Mouse (Mus musculus) stomach, postnatal 0 days (tissue): ENCODE measurements around the gene Lrrc8d. TPM values are rescaled to one million over a fixed set of nuclear protein-coding genes. Genes with fewer than 3 reads are reported as not detected.

Experiments
- ATAC-seq: fragments of 200-750 bp; cut with Nextera tagmentation; 2 replicates; pipeline ENCODE4 v1.8.0; 2017; ENCODE audit not compliant: low FRiP score, low TSS enrichment
- DNase-seq: peaks from one replicate; pipeline ENCODE4 v3.0.0-alpha.2; 2016; ENCODE audit warnings: low spot score
- H3K27ac ChIP-seq: fragments of 300-500 bp; sonication (generic); replicated peaks from 2 replicates; pipeline ENCODE4 v1.5.1; 2014; ENCODE audit warnings: mild to moderate bottlenecking, control low read depth
- H3K27me3 ChIP-seq: fragments of 300-500 bp; sonication (generic); 2 replicates; pipeline ENCODE4 v1.6.1; 2014; ENCODE audit warnings: low read length; ENCODE audit not compliant: control insufficient read depth, insufficient read depth
- H3K36me3 ChIP-seq: fragments of 300-500 bp; sonication (generic); 2 replicates; pipeline ENCODE4 v1.6.1; 2014; ENCODE audit warnings: low read length, mixed read lengths; ENCODE audit not compliant: control insufficient read depth, insufficient read depth
- H3K4me1 ChIP-seq: fragments of 300-500 bp; sonication (generic); replicated peaks from 2 replicates; pipeline ENCODE4 v1.6.1; 2014; ENCODE audit warnings: antibody characterized with exemption; ENCODE audit not compliant: control insufficient read depth, insufficient read depth
- H3K4me2 ChIP-seq: fragments of 300-500 bp; sonication (generic); replicated peaks from 2 replicates; pipeline ENCODE4 v1.6.1; 2014; ENCODE audit warnings: low read depth, mild to moderate bottlenecking, control low read depth, moderate library complexity
- H3K4me3 ChIP-seq: fragments of 300-500 bp; sonication (generic); 2 replicates; pipeline ENCODE4 v1.5.1; 2014; ENCODE audit warnings: low read depth, low read length, control low read depth
- H3K9ac ChIP-seq: fragments of 300-500 bp; sonication (generic); 2 replicates; pipeline ENCODE4 v1.6.1; 2014; ENCODE audit warnings: mild to moderate bottlenecking, low read length, control low read depth, mixed read lengths
- H3K9me3 ChIP-seq: fragments of 300-500 bp; sonication (generic); 2 replicates; pipeline ENCODE4 v1.6.1; 2016; ENCODE audit warnings: low read length; ENCODE audit not compliant: control insufficient read depth
- CTCF ChIP-seq: IDR thresholded peaks from 2 replicates; pipeline ENCODE4 v1.5.1; 2016; ENCODE audit warnings: antibody characterized with exemption, low read depth, mild to moderate bottlenecking, moderate library complexity
- EP300 ChIP-seq: optimal IDR thresholded peaks from 2 replicates; pipeline ENCODE3; 2016; ENCODE audit warnings: antibody characterized with exemption
- WGBS: fragments of 180-500 bp; shearing (Covaris S2); extraction: QIAGEN DNeasy Blood & Tissue Kit; methylation state at CpG from one replicate; pipeline ENCODE4 v1.1.7; 2014; 5-methylcytosine and 5-hydroxymethylcytosine counted together
- polyA plus RNA-seq: library from polyadenylated mRNA; unstranded; fragments of >200 nt; fragmentation: Nextera tagmentation; extraction: Ambion mirVana; gene quantifications from 2 replicates; pipeline ENCODE4 v1.2.1, GENCODE M21; 2015

The Lrrc8d gene
- polyA plus RNA-seq, 1 experiment from 2014 or later: 10.2 TPM

DNA sequence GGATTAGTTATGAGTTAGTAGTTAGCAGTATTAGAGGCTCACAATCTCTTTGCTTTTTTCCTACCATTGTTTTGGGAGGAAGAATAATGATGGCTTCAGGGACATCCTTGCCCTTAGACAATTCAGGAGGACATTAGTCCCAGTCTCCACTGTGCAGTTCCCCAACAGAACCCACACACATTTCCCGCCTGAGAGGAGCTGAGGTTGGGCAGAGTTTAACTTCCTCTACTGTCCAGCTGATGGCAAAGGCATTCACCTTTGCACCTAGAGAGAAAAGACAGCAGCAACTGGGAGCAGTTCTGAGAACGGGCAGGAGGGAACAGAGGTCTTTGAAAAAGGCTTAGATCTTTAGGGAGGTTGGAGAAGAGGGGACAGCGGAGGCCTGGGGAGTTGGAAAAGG is 134.2 kb downstream of the Lrrc8d start:
- no peak for TF ChIP-seq CTCF
- TF ChIP-seq EP300: no peak
- no peaks in the 10 kb centered on the region for H3K36me3 ChIP-seq
- ATAC-seq (no peak), DNase-seq (no peak)
- no peaks in the 10 kb centered on the region for H3K4me1 ChIP-seq
- 66% methylated on average over 3 of the region's 3 CpGs for WGBS
- H3K27me3 ChIP-seq: no peaks in the 10 kb centered on the region
- no peaks in the 10 kb centered on the region for H3K9me3 ChIP-seq
- no peak overlapping the region for H3K9ac ChIP-seq
- H3K4me3 ChIP-seq: no peak overlapping the region
- no peak overlapping the region for H3K27ac ChIP-seq
- H3K4me2 ChIP-seq: no peak overlapping the region

DNA sequence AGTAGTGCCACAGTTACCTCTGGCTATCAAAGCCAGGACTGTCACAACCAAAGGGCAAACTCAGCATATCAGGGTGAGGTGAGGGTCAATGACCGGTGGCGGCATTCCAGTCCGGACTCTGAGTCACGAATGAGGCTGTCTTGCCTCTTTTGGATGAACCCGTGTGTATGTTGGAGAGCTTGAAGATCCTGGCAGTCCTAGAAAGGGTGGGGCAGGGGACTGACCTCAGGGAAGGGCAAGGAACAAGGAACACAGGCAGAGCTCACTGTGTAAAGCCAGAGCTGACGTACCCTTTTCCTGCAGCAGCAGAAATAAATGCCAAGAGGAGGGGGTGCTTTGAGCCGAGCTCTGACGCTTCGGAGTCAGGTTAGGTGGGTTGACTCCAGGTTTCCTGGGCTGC is 136.2 kb downstream of the Lrrc8d start:
- Histone ChIP-seq H3K4me2 (no peak overlapping the region), H3K4me1 (no peaks in the 10 kb centered on the region), H3K9ac (no peak overlapping the region), H3K27ac (no peak overlapping the region), H3K27me3 (no peaks in the 10 kb centered on the region), H3K36me3 (no peaks in the 10 kb centered on the region), H3K4me3 (no peak overlapping the region), H3K9me3 (no peaks in the 10 kb centered on the region)
- peak; percentile 90 for ATAC-seq
- TF ChIP-seq CTCF (no peak), EP300 (no peak)
- DNase-seq: peak; percentile 40
- WGBS: 54% methylated on average over 9 of the region's 9 CpGs

DNA sequence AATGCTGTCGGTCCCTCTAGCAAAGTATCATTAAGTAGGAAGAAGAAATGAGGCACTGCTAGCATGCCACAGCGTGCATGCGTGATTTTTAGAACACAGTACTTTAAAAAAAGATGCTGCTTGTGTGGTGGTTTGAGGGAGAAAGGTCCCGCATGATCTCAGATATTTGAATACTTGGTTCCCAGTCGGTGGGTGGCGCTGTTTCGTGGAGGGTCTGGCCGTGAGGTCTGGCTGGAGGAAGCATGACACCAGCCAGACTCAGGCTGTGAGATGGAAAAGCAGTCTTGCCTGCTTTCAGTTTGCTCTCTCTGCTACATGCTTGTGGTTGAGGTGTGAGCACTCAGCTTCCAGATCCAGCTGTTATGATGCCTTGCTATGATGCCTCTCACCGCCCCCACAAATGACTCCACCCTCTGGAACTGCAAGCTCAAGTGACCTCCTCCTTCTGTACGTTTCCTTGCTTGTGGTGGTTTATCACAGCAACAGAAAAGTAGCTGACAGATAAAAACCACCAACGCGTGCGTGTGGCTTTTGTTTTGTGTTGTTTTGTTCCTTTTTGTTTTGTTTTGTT is 140.1 kb downstream of the Lrrc8d start:
- H3K9me3 ChIP-seq: no peaks in the 10 kb centered on the region
- TF ChIP-seq EP300: no peak
- no peak for TF ChIP-seq CTCF
- DNase-seq (no peak), ATAC-seq (no peak)
- no peak overlapping the region for H3K4me3 ChIP-seq
- no peaks in the 10 kb centered on the region for H3K36me3 ChIP-seq
- H3K9ac ChIP-seq: no peak overlapping the region
- no peaks in the 10 kb centered on the region for H3K4me1 ChIP-seq
- 73% methylated on average over 13 of the region's 13 CpGs for WGBS
- H3K27ac ChIP-seq: no peak overlapping the region
- no peak overlapping the region for H3K4me2 ChIP-seq
- H3K27me3 ChIP-seq: no peaks in the 10 kb centered on the region

DNA sequence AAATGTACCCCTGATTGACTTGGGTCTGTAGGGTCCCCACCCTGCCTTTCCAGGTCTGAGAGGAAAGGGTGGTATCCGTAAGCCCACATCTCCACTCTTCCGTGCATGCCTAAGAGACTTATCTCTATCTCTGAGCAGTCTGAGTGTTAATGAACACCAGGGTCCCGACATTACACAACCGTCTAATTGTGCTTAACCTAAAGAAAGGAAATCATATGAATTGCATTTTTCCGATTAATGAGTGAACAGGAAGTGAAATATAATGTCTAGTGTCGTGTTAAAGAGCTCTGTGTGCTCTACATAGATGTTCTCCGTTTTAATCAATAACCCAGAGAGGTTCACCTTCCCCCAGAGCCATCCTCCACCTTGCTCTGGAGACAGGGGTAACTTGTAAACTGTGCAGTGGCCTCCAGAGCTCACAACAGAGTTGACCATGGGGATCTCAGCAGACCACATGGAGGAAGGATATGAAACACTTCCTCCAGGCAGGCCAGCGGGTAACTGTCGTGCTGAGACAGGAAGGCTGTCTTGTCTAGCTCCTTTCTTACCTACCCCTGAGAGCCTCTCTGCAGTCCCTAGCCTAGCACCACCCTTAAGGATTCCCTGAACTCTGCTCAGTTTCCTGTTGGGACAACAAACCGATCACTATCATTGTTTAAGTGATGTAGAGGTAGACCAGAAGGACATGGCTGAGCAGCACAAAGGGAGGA is 144.4 kb downstream of the Lrrc8d start:
- no peak overlapping the region for H3K27ac ChIP-seq
- H3K9ac ChIP-seq: no peak overlapping the region
- DNase-seq (no peak), ATAC-seq (no peak)
- no peak overlapping the region for H3K4me2 ChIP-seq
- no peaks in the 10 kb centered on the region for H3K4me1 ChIP-seq
- WGBS: 80% methylated on average over 10 of the region's 10 CpGs
- no peaks in the 10 kb centered on the region for H3K27me3 ChIP-seq
- TF ChIP-seq EP300 (no peak), CTCF (no peak)
- H3K4me3 ChIP-seq: no peak overlapping the region
- no peaks in the 10 kb centered on the region for H3K36me3 ChIP-seq
- no peaks in the 10 kb centered on the region for H3K9me3 ChIP-seq

DNA sequence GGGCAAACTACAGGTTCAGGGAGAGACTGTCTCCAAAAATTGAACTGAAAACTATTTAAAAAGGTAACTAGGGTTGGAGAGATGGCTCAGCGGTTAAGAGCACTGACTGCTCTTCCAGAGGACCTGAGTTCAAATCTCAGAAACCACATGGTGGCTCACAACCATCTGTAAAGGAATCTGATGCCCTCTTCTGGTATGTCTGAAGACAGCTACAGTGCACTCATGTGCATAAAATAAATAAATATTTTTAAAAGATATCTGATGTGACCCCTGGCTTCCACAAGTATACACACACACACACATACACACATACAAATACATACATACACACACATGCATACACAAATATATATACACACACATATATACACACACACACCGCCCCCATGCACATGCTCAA is 145.3 kb downstream of the Lrrc8d start:
- no peak overlapping the region for H3K4me2 ChIP-seq
- TF ChIP-seq CTCF (peak; percentile 33), EP300 (no peak)
- no peaks in the 10 kb centered on the region for H3K27me3 ChIP-seq
- no peaks in the 10 kb centered on the region for H3K36me3 ChIP-seq
- no peak for ATAC-seq
- DNase-seq: no peak
- no peak overlapping the region for H3K4me3 ChIP-seq
- no peak overlapping the region for H3K9ac ChIP-seq
- no peaks in the 10 kb centered on the region for H3K4me1 ChIP-seq
- no peak overlapping the region for H3K27ac ChIP-seq
- 95% methylated on average over 2 of the region's 2 CpGs for WGBS
- no peaks in the 10 kb centered on the region for H3K9me3 ChIP-seq

DNA sequence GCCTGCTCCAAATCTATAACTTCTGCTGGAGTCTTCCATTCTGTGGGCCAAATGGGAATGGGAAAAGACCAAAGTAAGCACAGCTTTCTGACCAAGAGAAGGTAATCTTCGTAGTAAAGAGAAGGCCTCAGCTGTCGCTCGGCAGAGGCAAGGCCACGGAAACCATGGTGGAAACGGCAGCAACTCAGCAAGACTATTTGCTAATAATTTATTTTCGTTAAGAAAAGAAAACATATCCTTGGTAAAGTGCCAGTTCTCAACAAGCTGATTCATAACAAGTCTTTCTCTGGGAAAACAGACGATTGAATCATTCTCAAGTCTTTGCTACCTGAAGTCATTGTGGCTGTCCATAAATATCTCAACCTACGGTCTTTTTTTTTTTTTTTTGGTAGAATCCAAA is 148.0 kb downstream of the Lrrc8d start:
- Histone ChIP-seq H3K9me3 (no peaks in the 10 kb centered on the region), H3K9ac (no peak overlapping the region), H3K36me3 (no peaks in the 10 kb centered on the region), H3K27me3 (no peaks in the 10 kb centered on the region), H3K4me1 (no peaks in the 10 kb centered on the region), H3K4me2 (no peak overlapping the region), H3K27ac (no peak overlapping the region), H3K4me3 (no peak overlapping the region)
- no peak for DNase-seq
- 63% methylated on average over 8 of the region's 8 CpGs for WGBS
- TF ChIP-seq CTCF: no peak
- no peak for TF ChIP-seq EP300
- no peak for ATAC-seq
